Mouse (Mus musculus): ENCODE results near the gene Enpp1. TPM values are rescaled to one million over a fixed set of nuclear protein-coding genes. Genes with fewer than 3 reads are reported as not detected.

The Enpp1 gene
- polyA plus RNA-seq, 1 experiment from 2014 or later, result 7.2 TPM

- H3K4me1 ChIP-seq (ENCODE audit: control insufficient read depth in 2 of 2, insufficient read depth in 2 of 2, low read length in 2 of 2), result no peaks in the 10 kb centered on the region; a peak in 1 of 4 replicates
- 84% methylated on average over 4 of the region's 4 CpGs for WGBS
- no peak for ATAC-seq (ENCODE audit: insufficient number of reproducible peaks, insufficient read depth, low FRiP score, low read depth)
- H3K4me3 ChIP-seq (ENCODE audit: control insufficient read depth in 1 of 2, insufficient read depth in 1 of 2, low read depth in 1 of 2, low read length in 2 of 2), result no peak overlapping the region
- H3K27me3 ChIP-seq (ENCODE audit: control insufficient read depth, insufficient read depth, low read length), result no peaks in the 10 kb centered on the region
- no peak overlapping the region for H3K9ac ChIP-seq (ENCODE audit: low read length)
- no peaks in the 10 kb centered on the region for H3K9me3 ChIP-seq (ENCODE audit: control insufficient read depth, low read length)
- no peak overlapping the region for H3K27ac ChIP-seq (replicated peaks in 1 of 2; ENCODE audit: control insufficient read depth in 1 of 2, insufficient read depth in 1 of 2, low read depth in 2 of 2, low read length in 2 of 2)
- no peak overlapping the region for H3K4me2 ChIP-seq (ENCODE audit: low read length)
- H3K36me3 ChIP-seq (ENCODE audit: control insufficient read depth, insufficient read depth, low read length), result no peaks in the 10 kb centered on the region
Measured at GRCm38 (mm10) chr10:24719383-24719782, 7.4 kb upstream of the Enpp1 start.

GRCm38 (mm10) chr10:24718720-24719119 is 6.8 kb upstream of the Enpp1 start:
- no peaks in the 10 kb centered on the region for H3K27me3 ChIP-seq (ENCODE audit: control insufficient read depth, insufficient read depth, low read length)
- H3K4me2 ChIP-seq (ENCODE audit: low read length), result 0 out of 2 replicates have a peak overlapping the region, but pooled peaks have one; percentile 6
- no peaks in the 10 kb centered on the region for H3K36me3 ChIP-seq (ENCODE audit: control insufficient read depth, insufficient read depth, low read length)
- no peak overlapping the region for H3K9ac ChIP-seq (ENCODE audit: low read length)
- no peaks in the 10 kb centered on the region for H3K9me3 ChIP-seq (ENCODE audit: control insufficient read depth, low read length)
- 48% methylated on average over 11 of the region's 11 CpGs for WGBS
- H3K27ac ChIP-seq (replicated peaks in 1 of 2; ENCODE audit: control insufficient read depth in 1 of 2, insufficient read depth in 1 of 2, low read depth in 2 of 2, low read length in 2 of 2), result no peak overlapping the region
- no peak overlapping the region for H3K4me3 ChIP-seq (ENCODE audit: control insufficient read depth in 1 of 2, insufficient read depth in 1 of 2, low read depth in 1 of 2, low read length in 2 of 2)
- H3K4me1 ChIP-seq (ENCODE audit: control insufficient read depth in 2 of 2, insufficient read depth in 2 of 2, low read length in 2 of 2), result no peaks in the 10 kb centered on the region; a peak in 1 of 4 replicates
- no peak for ATAC-seq (ENCODE audit: insufficient number of reproducible peaks, insufficient read depth, low FRiP score, low read depth)

- H3K9me3 ChIP-seq (ENCODE audit: control insufficient read depth, low read length), result no peaks in the 10 kb centered on the region
- WGBS, result 43% methylated on average over 14 of the region's 14 CpGs
- no peak overlapping the region for H3K4me3 ChIP-seq (ENCODE audit: control insufficient read depth in 1 of 2, insufficient read depth in 1 of 2, low read depth in 1 of 2, low read length in 2 of 2)
- H3K36me3 ChIP-seq (ENCODE audit: control insufficient read depth, insufficient read depth, low read length), result no peaks in the 10 kb centered on the region
- no peak for ATAC-seq (ENCODE audit: insufficient number of reproducible peaks, insufficient read depth, low FRiP score, low read depth)
- H3K9ac ChIP-seq (ENCODE audit: low read length), result no peak overlapping the region
- H3K4me2 ChIP-seq (ENCODE audit: low read length), result 0 out of 2 replicates have a peak overlapping the region, but pooled peaks have one; percentile 6
- H3K27me3 ChIP-seq (ENCODE audit: control insufficient read depth, insufficient read depth, low read length), result no peaks in the 10 kb centered on the region
- H3K27ac ChIP-seq (replicated peaks in 1 of 2; ENCODE audit: control insufficient read depth in 1 of 2, insufficient read depth in 1 of 2, low read depth in 2 of 2, low read length in 2 of 2), result no peak overlapping the region
- no peaks in the 10 kb centered on the region; a peak in 1 of 4 replicates for H3K4me1 ChIP-seq (ENCODE audit: control insufficient read depth in 2 of 2, insufficient read depth in 2 of 2, low read length in 2 of 2)
Measured at GRCm38 (mm10) chr10:24718058-24718457, 6.1 kb upstream of the Enpp1 start.

- H3K36me3 ChIP-seq (ENCODE audit: control insufficient read depth, insufficient read depth, low read length), result no peaks in the 10 kb centered on the region
- H3K9ac ChIP-seq (ENCODE audit: low read length), result no peak overlapping the region
- H3K4me3 ChIP-seq (ENCODE audit: control insufficient read depth in 1 of 2, insufficient read depth in 1 of 2, low read depth in 1 of 2, low read length in 2 of 2), result no peak overlapping the region
- 83% methylated on average over 5 of the region's 5 CpGs for WGBS
- ATAC-seq (ENCODE audit: insufficient number of reproducible peaks, insufficient read depth, low FRiP score, low read depth), result no peak
- H3K27me3 ChIP-seq (ENCODE audit: control insufficient read depth, insufficient read depth, low read length), result no peaks in the 10 kb centered on the region
- no peak overlapping the region for H3K27ac ChIP-seq (replicated peaks in 1 of 2; ENCODE audit: control insufficient read depth in 1 of 2, insufficient read depth in 1 of 2, low read depth in 2 of 2, low read length in 2 of 2)
- no peak overlapping the region for H3K4me2 ChIP-seq (ENCODE audit: low read length)
- peaks cover 0 to under 1% of the 10 kb centered on the region in 2 experiments; a peak in 2 of 4 replicates for H3K4me1 ChIP-seq (ENCODE audit: control insufficient read depth in 2 of 2, insufficient read depth in 2 of 2, low read length in 2 of 2)
- no peaks in the 10 kb centered on the region for H3K9me3 ChIP-seq (ENCODE audit: control insufficient read depth, low read length)
Measured at GRCm38 (mm10) chr10:24716232-24716631, 4.3 kb upstream of the Enpp1 start.

GRCm38 (mm10) chr10:24712901-24713300 is 942 bp upstream of the Enpp1 start:
- peaks cover 0 to 5% of the 10 kb centered on the region in 2 experiments; a peak in 2 of 4 replicates for H3K4me1 ChIP-seq (ENCODE audit: control insufficient read depth in 2 of 2, insufficient read depth in 2 of 2, low read length in 2 of 2)
- no peaks in the 10 kb centered on the region for H3K9me3 ChIP-seq (ENCODE audit: control insufficient read depth, low read length)
- H3K27me3 ChIP-seq (ENCODE audit: control insufficient read depth, insufficient read depth, low read length), result no peaks in the 10 kb centered on the region
- H3K27ac ChIP-seq (replicated peaks in 1 of 2; ENCODE audit: control insufficient read depth in 1 of 2, insufficient read depth in 1 of 2, low read depth in 2 of 2, low read length in 2 of 2), result no peak overlapping the region
- H3K4me2 ChIP-seq (ENCODE audit: low read length), result no peak overlapping the region
- no peaks in the 10 kb centered on the region for H3K36me3 ChIP-seq (ENCODE audit: control insufficient read depth, insufficient read depth, low read length)
- 76% methylated on average over 5 of the region's 5 CpGs for WGBS
- no peak for ATAC-seq (ENCODE audit: insufficient number of reproducible peaks, insufficient read depth, low FRiP score, low read depth)
- no peak overlapping the region for H3K9ac ChIP-seq (ENCODE audit: low read length)
- no peak overlapping the region for H3K4me3 ChIP-seq (ENCODE audit: control insufficient read depth in 1 of 2, insufficient read depth in 1 of 2, low read depth in 1 of 2, low read length in 2 of 2)

GRCm38 (mm10) chr10:24712367-24712761 is 405 bp upstream of the Enpp1 start:
- H3K27me3 ChIP-seq (ENCODE audit: control insufficient read depth, insufficient read depth, low read length), result no peaks in the 10 kb centered on the region
- H3K9ac ChIP-seq (ENCODE audit: low read length), result peak overlapping the region; percentile 81
- H3K4me2 ChIP-seq (ENCODE audit: low read length), result peak overlapping the region; percentile 90
- peaks cover 0 to 5% of the 10 kb centered on the region in 2 experiments; a peak in 1 of 4 replicates for H3K4me1 ChIP-seq (ENCODE audit: control insufficient read depth in 2 of 2, insufficient read depth in 2 of 2, low read length in 2 of 2)
- ATAC-seq (ENCODE audit: insufficient number of reproducible peaks, insufficient read depth, low FRiP score, low read depth), result no peak
- 17% methylated on average over 15 of the region's 15 CpGs for WGBS
- peak overlapping the region; percentile 77 to 90 for H3K4me3 ChIP-seq (ENCODE audit: control insufficient read depth in 1 of 2, insufficient read depth in 1 of 2, low read depth in 1 of 2, low read length in 2 of 2)
- no peaks in the 10 kb centered on the region for H3K36me3 ChIP-seq (ENCODE audit: control insufficient read depth, insufficient read depth, low read length)
- H3K27ac ChIP-seq (replicated peaks in 1 of 2; ENCODE audit: control insufficient read depth in 1 of 2, insufficient read depth in 1 of 2, low read depth in 2 of 2, low read length in 2 of 2), result no peak overlapping the region
- no peaks in the 10 kb centered on the region for H3K9me3 ChIP-seq (ENCODE audit: control insufficient read depth, low read length)

GRCm38 (mm10) chr10:24711071-24711470 is 888 bp downstream of the Enpp1 start:
- H3K9me3 ChIP-seq (ENCODE audit: control insufficient read depth, low read length), result no peaks in the 10 kb centered on the region
- no peaks in the 10 kb centered on the region for H3K27me3 ChIP-seq (ENCODE audit: control insufficient read depth, insufficient read depth, low read length)
- H3K4me2 ChIP-seq (ENCODE audit: low read length), result peak overlapping the region; percentile 90
- H3K9ac ChIP-seq (ENCODE audit: low read length), result peak overlapping the region; percentile 81
- no peak for ATAC-seq (ENCODE audit: insufficient number of reproducible peaks, insufficient read depth, low FRiP score, low read depth)
- no peak overlapping the region for H3K27ac ChIP-seq (replicated peaks in 1 of 2; ENCODE audit: control insufficient read depth in 1 of 2, insufficient read depth in 1 of 2, low read depth in 2 of 2, low read length in 2 of 2)
- H3K4me3 ChIP-seq (ENCODE audit: control insufficient read depth in 1 of 2, insufficient read depth in 1 of 2, low read depth in 1 of 2, low read length in 2 of 2), result peak overlapping the region; percentile 77 to 90
- H3K4me1 ChIP-seq (ENCODE audit: control insufficient read depth in 2 of 2, insufficient read depth in 2 of 2, low read length in 2 of 2), result peaks cover 0 to 5% of the 10 kb centered on the region in 2 experiments; a peak in 1 of 4 replicates
- WGBS, result 19% methylated on average over 10 of the region's 10 CpGs
- H3K36me3 ChIP-seq (ENCODE audit: control insufficient read depth, insufficient read depth, low read length), result no peaks in the 10 kb centered on the region

GRCm38 (mm10) chr10:24710361-24710760 is 1.6 kb downstream of the Enpp1 start:
- peak overlapping the region; percentile 90 for H3K4me2 ChIP-seq (ENCODE audit: low read length)
- H3K27ac ChIP-seq (replicated peaks in 1 of 2; ENCODE audit: control insufficient read depth in 1 of 2, insufficient read depth in 1 of 2, low read depth in 2 of 2, low read length in 2 of 2), result no peak overlapping the region
- ATAC-seq (ENCODE audit: insufficient number of reproducible peaks, insufficient read depth, low FRiP score, low read depth), result no peak
- WGBS, result 89% methylated on average over 6 of the region's 6 CpGs
- H3K36me3 ChIP-seq (ENCODE audit: control insufficient read depth, insufficient read depth, low read length), result no peaks in the 10 kb centered on the region
- H3K4me1 ChIP-seq (ENCODE audit: control insufficient read depth in 2 of 2, insufficient read depth in 2 of 2, low read length in 2 of 2), result peaks cover 0 to 5% of the 10 kb centered on the region in 2 experiments; a peak in 1 of 4 replicates
- H3K27me3 ChIP-seq (ENCODE audit: control insufficient read depth, insufficient read depth, low read length), result no peaks in the 10 kb centered on the region
- no peak overlapping the region for H3K9ac ChIP-seq (ENCODE audit: low read length)
- H3K4me3 ChIP-seq (ENCODE audit: control insufficient read depth in 1 of 2, insufficient read depth in 1 of 2, low read depth in 1 of 2, low read length in 2 of 2), result no peak overlapping the region
- H3K9me3 ChIP-seq (ENCODE audit: control insufficient read depth, low read length), result no peaks in the 10 kb centered on the region
